Mouse (Mus musculus) erythroid progenitor cell, adult 5-6 weeks (primary cell): Measurements from ENCODE around the gene Dapp1. TPM values are rescaled to one million over a fixed set of nuclear protein-coding genes. Genes with fewer than 3 reads are reported as not detected.

Experiments used
- ATAC-seq: replicated peaks from 2 replicates; pipeline ENCODE4 v1.8.0; 2016; ENCODE audit warnings: moderate number of reproducible peaks, mild to moderate bottlenecking, moderate TSS enrichment, inconsistent platforms; ENCODE audit not compliant: poor library complexity, low FRiP score, severe bottlenecking
- total RNA-seq, 2 experiments: library from RNA; stranded (forward) in 1 of 2; stranded (reverse) in 1 of 2; fragments of 150-400 nt in 1 of 2; fragments of 186-747, 209-891 nt in 1 of 2; gene quantifications; 2 replicates each; pipeline versions ENCODE4 v1.2.3 to v1.2.4; 2015 to 2017; ENCODE audit warnings: low replicate concordance in 2 of 2

The Dapp1 gene
- total RNA-seq (2015; ENCODE audit: low replicate concordance) (22.3 and 27.7 TPM in 2 replicates), total RNA-seq (2017; ENCODE audit: low replicate concordance) (26.3 TPM in 2 replicates)

DNA sequence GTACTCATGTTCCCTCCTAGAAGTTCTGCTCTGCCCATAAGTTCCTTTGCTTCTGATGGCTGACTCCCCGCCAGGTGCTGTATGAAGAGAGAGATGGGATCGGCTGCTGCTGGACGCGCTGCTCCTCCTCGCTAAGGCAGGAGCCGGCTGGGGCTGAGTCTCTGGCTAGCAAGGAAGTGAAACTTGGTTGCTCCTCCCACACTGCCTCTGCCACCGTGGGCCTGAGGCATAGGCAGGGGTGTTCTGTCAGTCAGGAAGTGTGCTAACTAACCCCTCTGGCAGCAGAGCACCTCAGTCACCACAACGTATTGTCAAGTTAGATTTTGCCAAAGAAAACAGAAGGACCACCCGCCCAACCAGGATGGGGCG lies at the start of gene Dapp1:
Gene Dapp1, minus strand, starts transcription at position 164 of the 369 bp plus-strand sequence.
- peak; percentile 88 for ATAC-seq

DNA sequence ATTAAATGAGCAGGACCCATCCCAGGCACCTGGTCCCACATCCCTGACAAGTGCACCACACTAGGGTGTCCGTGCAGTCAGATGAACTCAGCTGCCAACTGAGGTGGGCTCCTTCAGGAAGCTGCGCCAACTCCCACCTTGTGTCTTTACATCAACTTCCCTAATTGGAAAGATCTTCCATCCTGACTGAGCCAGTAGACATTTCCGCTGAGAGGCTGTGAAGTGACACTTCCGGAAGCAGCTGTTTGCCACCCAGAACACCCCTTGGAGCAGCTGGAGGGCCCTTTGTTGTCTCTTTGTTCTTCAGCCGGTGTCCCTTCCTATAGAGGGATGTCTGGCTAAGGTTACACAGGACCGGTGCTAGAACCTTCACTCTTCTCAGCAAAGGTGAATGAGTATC lies 49.2 kb upstream of the Dapp1 start:
- ATAC-seq = no peak

DNA sequence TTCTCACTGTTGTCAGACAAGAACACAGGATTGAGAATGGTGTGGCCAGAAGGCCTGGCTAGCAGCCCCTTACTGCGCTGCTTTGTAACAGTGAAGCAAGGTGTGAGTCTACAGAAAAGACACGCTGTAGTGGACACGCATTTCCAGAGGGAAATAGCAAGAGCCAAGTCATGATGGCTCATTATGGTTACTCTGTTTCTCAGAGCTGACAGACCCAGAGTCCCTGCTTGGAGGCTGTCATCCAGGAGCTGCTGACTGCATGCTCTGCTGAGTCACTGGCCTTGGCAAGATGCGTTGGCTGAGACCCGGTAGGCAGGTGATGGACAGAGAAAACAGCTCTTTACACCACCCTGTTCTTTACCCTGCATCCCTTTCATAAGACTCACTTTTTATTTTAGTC lies 48.0 kb upstream of the Dapp1 start:
- no peak for ATAC-seq

DNA sequence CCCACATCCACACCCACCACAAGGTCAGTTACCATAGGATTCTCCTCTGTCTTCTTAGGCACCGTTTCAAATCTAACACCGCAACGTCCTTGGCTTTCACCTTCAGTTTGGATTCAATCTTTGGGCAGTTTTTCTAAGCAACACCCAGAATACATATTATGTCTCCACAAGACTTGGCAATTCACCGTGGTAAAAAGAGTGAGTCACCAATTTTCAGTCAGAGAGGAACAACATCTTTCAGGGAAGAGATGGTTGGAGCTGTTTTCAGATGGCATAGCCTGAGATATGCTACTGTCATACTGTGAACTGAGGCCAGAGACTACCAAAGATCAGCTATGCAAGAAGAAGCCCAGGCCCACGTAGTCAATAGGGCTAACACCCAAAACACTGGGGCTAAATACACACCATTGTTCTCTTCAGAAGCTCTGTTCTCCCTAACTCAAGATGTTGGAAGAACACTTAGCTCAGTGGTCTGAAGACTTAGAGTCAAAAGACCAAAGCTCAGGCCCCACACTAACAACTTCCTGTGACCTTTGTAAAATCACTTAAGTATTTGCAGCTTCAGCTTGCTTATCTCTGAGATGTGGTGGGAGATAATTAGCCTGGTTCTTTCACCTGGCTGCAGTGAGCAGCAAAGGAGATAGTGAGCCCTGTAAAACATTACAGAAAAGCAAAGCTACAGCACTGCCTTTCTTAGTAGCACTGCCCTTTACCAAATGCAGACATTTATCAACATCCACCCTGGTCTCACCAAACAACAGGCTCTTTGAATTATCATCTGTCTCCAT lies 46.4 kb upstream of the Dapp1 start:
- ATAC-seq = no peak

DNA sequence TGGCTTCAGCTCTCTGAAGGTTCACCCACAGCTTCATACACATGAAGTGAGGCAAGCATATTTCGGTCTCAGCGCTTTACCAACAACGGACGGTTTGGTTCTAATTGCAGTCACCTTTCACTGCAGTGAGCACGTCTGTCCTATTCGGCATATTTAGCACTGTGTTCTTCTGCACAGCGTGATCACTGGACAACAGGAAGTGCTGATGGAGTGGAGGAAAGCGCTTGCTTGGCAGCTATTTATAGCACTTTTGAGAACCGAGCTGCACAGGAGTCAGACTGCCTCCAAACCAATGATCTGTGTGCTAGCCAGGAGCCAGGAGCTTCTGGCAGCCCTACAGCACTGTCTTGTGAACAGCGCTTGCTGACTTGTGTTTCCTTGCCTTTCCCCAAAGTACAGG lies 44.9 kb upstream of the Dapp1 start:
- ATAC-seq = no peak

DNA sequence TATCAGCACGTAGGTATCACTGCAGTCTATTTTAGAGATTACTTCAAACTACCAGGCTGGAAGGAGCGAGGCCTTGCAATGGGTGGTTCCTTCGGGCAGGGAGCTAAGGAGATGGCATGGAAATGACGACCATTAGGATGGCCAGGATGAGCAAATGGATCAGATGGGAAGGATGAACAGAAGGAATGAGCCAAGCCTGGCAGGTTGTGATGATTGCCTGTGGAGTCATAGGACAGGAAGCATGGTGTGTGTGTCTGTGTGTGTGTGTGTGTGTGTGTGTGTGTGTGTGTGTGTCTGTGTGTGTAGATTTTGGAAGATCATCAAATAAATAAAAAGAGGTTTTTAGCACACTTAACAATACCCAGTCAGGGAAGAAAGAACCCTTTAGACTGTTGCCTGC lies 41.3 kb upstream of the Dapp1 start:
- no peak for ATAC-seq

DNA sequence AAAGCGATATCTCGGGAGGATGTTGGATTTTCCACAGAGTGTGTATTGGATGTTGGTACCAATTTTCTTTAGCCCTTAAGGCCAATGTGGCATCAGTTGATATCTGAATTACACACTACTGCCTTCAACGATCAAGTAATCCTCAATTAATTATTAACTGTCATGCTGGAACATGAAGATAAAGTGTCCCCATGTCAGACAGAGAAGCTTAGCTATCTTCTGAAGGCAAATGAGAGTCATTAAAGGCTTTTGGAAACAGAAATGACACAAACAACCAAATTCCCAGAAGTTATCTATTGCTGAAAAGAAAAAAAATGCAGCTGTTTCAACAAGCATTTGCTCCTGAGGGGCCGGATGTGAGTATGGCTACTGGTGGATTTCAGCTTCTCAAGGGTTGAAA lies 40.7 kb upstream of the Dapp1 start:
- no peak for ATAC-seq

DNA sequence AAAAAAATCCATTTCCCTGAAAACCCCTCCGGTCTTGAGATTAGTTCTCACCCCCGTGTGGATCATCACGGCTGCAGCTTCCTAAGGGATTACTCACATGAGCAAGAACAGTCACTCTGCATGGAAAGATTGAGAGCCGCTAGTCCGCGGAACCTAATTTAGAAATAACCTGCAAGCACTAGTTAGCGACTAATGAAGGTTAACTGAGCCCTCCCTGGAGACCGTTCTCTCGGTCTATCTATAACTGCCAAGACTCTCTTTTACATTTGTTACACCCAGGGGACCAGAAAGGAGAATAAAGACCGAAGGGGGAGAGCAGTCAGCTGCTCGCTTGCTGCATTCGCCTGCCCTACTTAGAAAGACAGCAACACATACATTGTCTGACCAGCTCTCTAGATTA lies 35.5 kb upstream of the Dapp1 start:
- ATAC-seq = no peak

DNA sequence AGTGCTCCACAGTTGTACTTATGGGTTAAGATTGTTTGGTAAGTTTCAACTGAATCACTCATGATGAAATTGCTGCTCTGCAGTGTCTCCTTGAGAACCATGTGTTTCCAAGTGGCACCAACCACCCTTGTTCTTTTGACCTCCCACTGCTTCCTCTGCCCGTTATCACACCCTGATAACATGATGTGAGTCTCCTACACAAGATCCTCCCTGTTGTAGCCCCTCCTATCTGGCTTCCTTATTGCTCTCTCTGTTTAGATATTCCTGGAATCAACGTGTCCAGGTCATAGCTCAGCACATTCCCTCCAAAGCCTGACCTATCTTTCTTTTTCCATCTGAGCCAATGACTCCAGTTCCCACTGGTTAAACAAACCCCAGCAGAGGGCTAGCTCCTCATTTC lies 33.4 kb upstream of the Dapp1 start:
- ATAC-seq = no peak

DNA sequence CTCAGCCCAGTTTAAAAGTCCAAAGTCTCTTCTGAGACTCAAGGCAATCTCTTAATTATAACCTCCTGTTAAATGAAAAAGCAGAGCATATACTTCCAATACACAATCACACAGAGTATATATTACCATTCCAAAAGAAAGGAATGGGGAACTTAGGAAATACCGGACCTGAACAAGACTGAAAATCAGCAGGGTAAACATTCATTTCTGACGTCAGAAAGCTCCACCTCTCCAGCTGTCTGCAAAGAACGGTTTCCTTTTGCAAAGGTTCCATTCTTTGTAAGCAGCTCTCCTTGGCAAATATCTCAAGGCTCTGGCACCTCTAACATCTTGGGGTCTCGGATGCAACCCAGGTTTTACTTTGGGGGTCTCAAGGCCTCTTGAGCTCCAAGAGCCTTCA lies 31.0 kb upstream of the Dapp1 start:
- no peak for ATAC-seq

DNA sequence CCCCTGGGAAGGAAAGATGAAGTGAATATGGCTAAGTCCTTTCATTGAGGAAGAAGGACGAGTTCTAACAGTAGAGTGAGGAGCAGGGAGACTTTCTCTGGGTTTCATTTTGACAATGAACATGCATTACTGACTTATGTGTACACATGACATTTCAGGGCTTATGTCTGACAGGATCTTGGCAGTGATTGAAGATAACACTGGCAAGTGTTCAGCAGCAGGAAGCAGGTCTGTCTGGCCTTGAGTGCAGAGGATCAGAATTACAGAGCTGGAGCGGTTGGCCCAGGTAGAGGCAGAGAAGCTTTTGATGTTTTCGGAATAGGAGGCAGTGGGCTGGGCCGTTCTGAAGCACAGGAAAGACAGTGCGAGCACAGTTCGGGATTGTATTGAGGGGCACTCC lies 26.8 kb upstream of the Dapp1 start:
- ATAC-seq = no peak

DNA sequence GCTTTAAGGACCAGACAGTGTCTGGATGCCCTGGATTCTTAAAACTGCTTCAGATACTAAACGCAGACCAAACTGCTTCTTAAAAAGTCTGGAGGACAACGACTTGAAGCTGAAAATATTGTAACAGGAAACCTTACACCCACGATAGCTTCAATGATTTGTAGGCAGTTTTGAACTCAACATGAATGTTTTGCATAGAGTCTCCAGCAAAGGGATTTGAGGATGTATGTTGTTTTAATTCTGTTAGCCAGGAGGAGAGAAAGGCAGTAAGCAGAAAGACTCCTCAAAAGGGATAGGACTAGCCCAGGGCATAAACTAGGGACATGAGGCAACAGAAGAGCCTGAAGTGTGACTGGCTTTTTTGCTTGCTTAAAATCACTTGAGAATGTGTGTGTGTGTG lies 25.6 kb upstream of the Dapp1 start:
- no peak for ATAC-seq

DNA sequence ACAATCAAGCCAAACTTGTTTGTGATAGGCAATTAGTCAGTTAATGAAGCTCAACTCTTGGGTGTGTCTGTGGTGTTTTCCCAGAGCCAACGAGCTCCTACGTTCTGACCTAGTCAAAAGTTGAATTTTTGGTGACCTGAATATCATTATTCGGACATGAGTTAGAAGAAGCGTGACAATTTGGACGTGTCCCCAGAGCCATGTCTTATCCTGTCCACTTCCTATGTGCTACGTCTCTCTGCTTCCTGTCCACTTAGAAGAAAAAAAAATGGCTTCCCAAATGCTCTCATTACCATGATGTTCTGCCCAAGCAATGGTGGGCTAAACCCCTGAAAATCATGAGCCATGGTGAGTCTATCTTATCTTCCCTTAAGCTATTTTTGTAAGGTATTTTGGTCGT lies 21.9 kb upstream of the Dapp1 start:
- no peak for ATAC-seq

DNA sequence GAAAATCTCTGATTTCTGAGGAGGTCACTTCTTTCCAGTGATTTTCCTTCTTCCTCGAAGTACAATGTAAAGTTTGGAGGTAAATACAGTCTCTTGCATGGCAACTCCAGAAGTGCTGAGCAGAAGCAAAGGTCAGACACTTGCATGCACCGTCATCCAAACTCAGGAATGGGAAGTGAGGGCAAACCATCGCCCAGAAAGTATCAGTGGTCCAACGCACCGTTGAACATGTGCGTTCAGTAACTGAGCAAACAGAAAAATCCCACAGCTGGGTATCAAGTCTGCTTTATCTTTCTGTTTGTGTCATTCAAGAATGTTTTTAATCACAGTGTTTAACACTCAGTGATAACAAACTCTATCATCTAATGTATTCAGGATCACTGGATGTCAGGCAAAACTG lies 21.2 kb upstream of the Dapp1 start:
- ATAC-seq = no peak

DNA sequence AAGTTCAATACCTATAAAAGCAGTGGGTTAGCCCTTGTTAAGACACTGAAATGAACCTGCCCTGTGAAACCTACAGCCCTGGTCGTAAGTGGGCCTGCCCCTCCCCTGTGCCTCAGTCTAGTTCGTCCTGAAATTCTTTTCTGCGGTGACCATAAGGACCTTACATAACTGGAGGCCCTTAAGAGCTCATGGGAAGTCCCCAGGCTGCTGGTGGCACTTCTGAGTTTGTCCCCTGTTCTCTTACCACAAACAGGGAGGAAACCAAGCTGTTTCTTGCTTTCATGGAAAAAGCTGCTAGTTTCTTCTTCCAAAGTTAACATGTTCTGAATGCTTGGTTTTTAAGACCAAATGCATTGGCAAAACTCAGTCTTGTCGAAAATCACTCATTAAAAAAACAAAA lies 20.5 kb upstream of the Dapp1 start:
- no peak for ATAC-seq

DNA sequence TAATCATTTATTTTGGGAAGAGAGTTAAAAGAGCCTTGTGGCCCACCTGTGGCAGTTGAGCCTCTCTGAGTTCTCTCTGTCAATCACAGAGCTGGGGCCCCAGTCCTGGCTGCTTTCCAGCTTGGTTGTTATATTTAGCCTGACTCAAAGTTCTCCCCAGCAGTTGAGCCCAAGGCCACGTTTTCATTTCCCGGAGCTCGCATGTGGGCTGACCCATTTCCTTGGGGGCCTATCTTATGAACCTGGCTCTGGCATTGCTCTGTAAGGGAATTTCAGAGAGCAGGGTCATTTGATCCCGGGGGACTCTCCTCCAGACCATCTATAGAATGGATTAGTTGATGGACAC lies 19.4 kb upstream of the Dapp1 start:
- no peak for ATAC-seq

DNA sequence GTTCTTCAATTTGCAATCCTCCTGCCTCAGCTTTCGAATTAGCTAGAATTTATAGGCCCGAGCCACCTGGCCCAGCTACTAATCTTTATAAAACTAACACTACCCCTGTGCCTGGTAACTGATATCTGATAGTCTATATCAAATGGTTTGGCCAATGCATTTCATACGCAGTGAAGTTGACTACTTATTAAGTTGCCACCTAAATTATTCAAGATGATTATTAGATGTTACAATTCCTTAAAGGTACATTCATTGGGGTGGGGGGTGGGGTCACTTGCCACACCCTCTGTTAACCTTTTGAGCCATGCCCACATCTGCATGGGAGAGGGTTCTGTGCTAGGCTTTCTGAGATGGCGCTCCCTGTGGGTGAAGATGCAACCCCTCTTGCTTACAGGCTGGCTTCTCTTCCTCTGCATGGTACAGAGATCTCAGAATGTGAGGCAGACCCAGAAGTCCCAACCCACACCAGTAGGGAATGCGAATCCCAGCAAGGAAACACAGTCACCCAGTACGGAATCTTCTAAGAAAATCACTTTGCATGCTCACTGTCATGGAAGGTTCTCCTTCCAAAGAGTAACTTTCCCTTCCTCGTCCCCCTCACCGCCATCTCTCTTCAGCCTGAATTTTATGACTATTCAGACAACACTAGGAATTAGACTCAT lies 18.8 kb upstream of the Dapp1 start:
- no peak for ATAC-seq

DNA sequence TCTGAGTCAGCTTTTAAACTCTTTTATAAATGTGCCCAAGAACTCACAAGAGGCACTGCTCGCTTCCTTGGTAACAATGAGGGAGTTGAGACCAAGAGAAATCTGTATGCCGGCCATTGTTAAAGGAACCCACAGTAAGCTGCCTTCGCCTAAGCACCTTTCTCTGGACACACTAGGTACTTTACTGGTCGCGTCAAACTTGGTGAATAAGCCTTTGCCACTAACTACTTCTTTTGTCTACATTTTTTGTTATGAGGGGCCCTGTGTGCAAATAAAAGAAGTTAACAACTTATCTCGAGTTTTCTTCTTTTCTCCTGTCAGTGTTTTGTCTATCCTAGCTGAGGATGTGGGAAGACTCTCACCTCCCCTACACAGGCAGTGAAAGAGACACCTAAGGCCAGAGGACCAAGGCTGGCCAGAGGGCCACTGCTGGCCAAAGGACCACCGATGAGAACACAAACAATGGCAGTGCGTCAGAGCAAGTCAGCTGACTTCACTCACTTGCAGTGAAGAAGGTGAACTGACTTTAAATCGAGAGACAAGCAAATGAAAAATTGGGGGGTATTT lies 18.0 kb upstream of the Dapp1 start:
- no peak for ATAC-seq

DNA sequence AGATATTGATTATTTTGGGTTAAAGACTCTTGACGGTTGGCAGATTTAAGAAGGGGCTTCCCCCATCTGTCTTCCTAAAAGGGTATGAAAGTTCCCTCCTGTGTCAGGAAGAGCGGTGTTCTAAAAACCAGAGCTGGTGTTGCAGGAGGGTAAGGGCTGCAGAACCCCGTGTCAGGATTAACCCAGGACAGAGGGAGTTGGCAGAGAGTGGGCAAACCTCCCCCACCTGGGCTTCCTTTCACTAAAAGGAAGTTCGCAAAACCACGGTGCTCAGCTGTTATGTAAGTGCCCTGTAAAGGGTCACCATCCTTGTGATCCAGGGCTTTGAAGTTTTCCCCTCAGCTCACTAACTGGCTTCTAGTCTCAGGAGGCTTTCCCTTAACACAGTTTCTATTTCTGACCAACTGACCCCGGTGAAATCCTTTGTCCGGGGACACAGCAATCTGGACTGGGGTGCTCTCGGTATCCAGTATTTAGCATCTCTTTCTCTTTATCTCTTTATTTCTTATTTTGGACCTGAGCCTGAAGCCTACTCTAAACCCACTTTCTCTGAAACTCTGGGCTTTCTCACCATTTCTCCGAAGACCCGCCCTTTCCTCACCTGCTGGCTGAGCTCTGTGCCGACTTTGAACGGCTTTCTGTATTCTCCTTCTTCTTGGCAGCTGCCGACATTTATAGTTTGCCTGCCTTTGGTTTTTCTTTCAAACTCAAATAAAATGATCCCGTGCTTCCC lies 17.3 kb upstream of the Dapp1 start:
- no peak for ATAC-seq

DNA sequence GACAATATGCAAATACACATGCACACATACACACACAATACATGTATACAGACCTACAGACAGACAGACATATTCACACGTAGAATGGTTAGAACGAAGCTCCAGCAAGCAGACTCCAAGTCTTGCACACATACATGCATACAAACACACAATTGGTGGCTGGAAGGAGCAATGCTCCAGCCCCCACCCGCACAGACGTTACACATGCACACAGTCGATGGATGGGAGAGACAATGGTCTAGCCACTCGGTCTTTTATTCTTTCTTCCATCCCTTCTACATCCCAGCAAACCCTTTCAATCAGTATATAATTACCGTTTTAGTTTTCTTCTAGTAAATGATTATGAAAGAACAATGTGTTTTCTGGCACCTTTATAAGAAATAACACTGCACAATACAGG lies 14.1 kb upstream of the Dapp1 start:
- ATAC-seq = no peak

DNA sequence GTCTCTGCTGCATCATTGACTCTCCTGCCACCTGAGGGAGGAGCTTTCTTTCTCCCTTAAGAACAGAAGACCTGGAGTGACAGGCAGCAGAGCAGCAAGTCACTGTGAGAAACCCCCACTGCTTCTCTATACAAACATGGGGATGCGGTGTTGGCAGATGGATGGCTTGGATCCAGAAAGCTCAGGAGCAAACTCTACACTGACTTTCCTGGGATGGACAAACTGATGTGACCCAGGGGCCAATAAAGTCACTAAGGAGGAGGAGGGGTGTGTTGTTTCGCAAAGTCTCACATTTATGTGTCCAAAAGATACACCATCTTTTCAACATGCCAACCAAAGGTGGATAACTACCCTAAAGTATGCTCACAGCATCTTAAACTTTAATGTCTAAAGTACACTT lies 12.9 kb upstream of the Dapp1 start:
- no peak for ATAC-seq
